9 mouse cellular contexts compared by ENCODE assay signal in the genomic region with DNA sequence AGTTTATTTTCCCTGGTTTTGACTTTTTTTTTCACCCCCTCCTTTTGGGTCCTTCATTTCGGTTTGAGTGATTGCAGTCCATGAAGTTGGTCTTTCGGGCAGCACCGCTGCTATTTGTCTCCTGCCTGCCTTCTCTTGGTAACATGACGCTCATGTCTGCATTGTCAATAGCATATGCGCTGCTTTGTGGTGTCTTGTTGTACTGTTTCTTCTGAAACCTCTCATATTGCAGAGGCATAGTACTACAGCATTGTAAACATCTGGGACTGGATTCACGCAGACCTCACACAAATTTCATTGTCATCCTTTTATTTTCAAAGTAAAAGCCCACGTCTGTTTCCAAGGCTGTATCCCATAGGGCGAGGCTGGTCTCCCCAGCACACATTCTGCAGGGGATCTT. TPM values are rescaled to one million over a fixed set of nuclear protein-coding genes. Genes with fewer than 3 reads are reported as not detected.
DNase-seq lines count a peak whose midpoint lies in the region; ATAC-seq lines count a peak whose summit lies in the region.
"Had no signal": no experiment of that assay in that cellular context is flagged by ENCODE, and none has a peak within 500 bp of the region (broad histone marks: within the 10 kb centered on the region; RNA-seq: fewer than 3 reads in every experiment).

No protein-coding gene starts in this region.

- H3K4me1 ChIP-seq in heart, embryonic 10.5 days: peaks cover 11% of the 10 kb centered on the region; the same call in 1 of the 2 replicates
- H3K4me1 ChIP-seq in forebrain, embryonic 14.5 days (ENCODE audit: control insufficient read depth, insufficient read depth, low read length): peaks cover 6% of the 10 kb centered on the region; the same call in 1 of the 2 replicates
- H3K4me1 ChIP-seq in midbrain, embryonic 10.5 days: peaks cover 38% of the 10 kb centered on the region

- H3K36me3 ChIP-seq in heart, embryonic 10.5 days: no peaks in the 10 kb centered on the region
- no peaks in the 10 kb centered on the region for H3K36me3 ChIP-seq in forebrain, embryonic 14.5 days (ENCODE audit: control insufficient read depth, insufficient read depth, low read length)
- H3K36me3 ChIP-seq in midbrain, embryonic 10.5 days: no peaks in the 10 kb centered on the region

- peak overlapping the region; percentile 88 for H3K4me2 ChIP-seq in forebrain, embryonic 14.5 days (ENCODE audit: low read length)

- peaks cover 14% of the 10 kb centered on the region; the same call in 1 of the 2 replicates for H3K27me3 ChIP-seq in heart, embryonic 10.5 days (ENCODE audit: insufficient read depth, poor library complexity, severe bottlenecking)
- peaks cover 37% of the 10 kb centered on the region for H3K27me3 ChIP-seq in forebrain, embryonic 14.5 days (replicated peaks; ENCODE audit: control insufficient read depth, insufficient read depth, low read length)
- peaks cover 48% of the 10 kb centered on the region for H3K27me3 ChIP-seq in midbrain, embryonic 10.5 days (ENCODE audit: low read depth, poor library complexity, severe bottlenecking)

- DNase-seq in heart, embryonic 10.5 days (ENCODE audit: low spot score): no peak
- no peak for DNase-seq in heart, adult 8-10 months (ENCODE audit: low spot score)
- peak; percentile 41 for DNase-seq in 3T3-L1 (ENCODE audit: low read depth, low spot score)
- no peak for DNase-seq in forebrain, embryonic 14.5 days (ENCODE audit: low spot score)
- no peak for DNase-seq in midbrain, embryonic 10.5 days (ENCODE audit: low spot score)
- DNase-seq in urinary bladder, postnatal 4 days (ENCODE audit: low spot score in 2 of 2): no peak
- no peak for DNase-seq in thymus, postnatal 10 days (ENCODE audit: low spot score in 2 of 2)
- DNase-seq: left cerebral cortex, postnatal 4 days had no signal

- peak overlapping the region; percentile 70 for H3K4me3 ChIP-seq in heart, embryonic 10.5 days
- H3K4me3 ChIP-seq in forebrain, embryonic 14.5 days (ENCODE audit: low read depth, low read length): 0 out of 2 replicates have a peak overlapping the region, but pooled peaks have one; percentile 45
- peak overlapping the region; percentile 67 for H3K4me3 ChIP-seq in midbrain, embryonic 10.5 days

- WGBS in heart, embryonic 10.5 days: 8% methylated on average over 8 of the region's 8 CpGs
- 6% methylated on average over 8 of the region's 8 CpGs for WGBS in forebrain, embryonic 14.5 days
- 12% methylated on average over 8 of the region's 8 CpGs for WGBS in midbrain, embryonic 10.5 days

- H3K9me3 ChIP-seq in heart, embryonic 10.5 days: no peaks in the 10 kb centered on the region
- no peaks in the 10 kb centered on the region for H3K9me3 ChIP-seq in forebrain, embryonic 14.5 days (replicated peaks; ENCODE audit: control insufficient read depth, low read length)
- no peaks in the 10 kb centered on the region for H3K9me3 ChIP-seq in midbrain, embryonic 10.5 days (replicated peaks)

- H3K27ac ChIP-seq in heart, embryonic 10.5 days: no peak overlapping the region
- no peak overlapping the region for H3K27ac ChIP-seq in forebrain, embryonic 14.5 days (ENCODE audit: low read depth, low read length)
- no peak overlapping the region for H3K27ac ChIP-seq in midbrain, embryonic 10.5 days (replicated peaks)

- no peak overlapping the region for H3K9ac ChIP-seq in forebrain, embryonic 14.5 days (ENCODE audit: low read length)

- no peak for ATAC-seq in forebrain, embryonic 14.5 days
- no peak for ATAC-seq in frontal cortex, adult (ENCODE audit: low TSS enrichment)

RNA-seq across cellular contexts. Expression of a gene that starts 46.7 kb away (rescaled TPM):
- 1.7 and 4.9 TPM in 2 replicates for polyA plus RNA-seq in heart, embryonic 10.5 days (2016; fragmentation: Nextera tagmentation; extraction: Ambion mirVana)
- total RNA-seq in heart, adult 8-10 months (2022): 1 to 10 TPM in 1 of 4 experiments, under 1 TPM in 3; 0.33 to 1.4 (median 0.45) TPM
- 0.52 and 0.59 TPM in 2 replicates for polyA plus RNA-seq in forebrain, embryonic 14.5 days (2014; fragmentation: Nextera tagmentation; extraction: Ambion mirVana)
- 1.3 and 2.9 TPM in 2 replicates for polyA plus RNA-seq in midbrain, embryonic 10.5 days (2016; fragmentation: Nextera tagmentation; extraction: Ambion mirVana)
